Mouse (Mus musculus) G1E-ER4 (cell line): ENCODE measurements around the gene Ube3b. TPM values are rescaled to one million over a fixed set of nuclear protein-coding genes. Genes with fewer than 3 reads are reported as not detected.

ENCODE experiments used
- GATA1 ChIP-seq: IDR thresholded peaks from one replicate; pipeline ENCODE4 v1.8.0; 2012; ENCODE audit warnings: low read length, inconsistent platforms
- polyA plus RNA-seq: library from polyadenylated mRNA; stranded (reverse); fragments of >175 nt; gene quantifications from 2 replicates; pipeline ENCODE4 v1.2.3, GENCODE M21; 2012

The Ube3b gene
- polyA plus RNA-seq = 53.6 and 77.4 TPM in 2 replicates

DNA sequence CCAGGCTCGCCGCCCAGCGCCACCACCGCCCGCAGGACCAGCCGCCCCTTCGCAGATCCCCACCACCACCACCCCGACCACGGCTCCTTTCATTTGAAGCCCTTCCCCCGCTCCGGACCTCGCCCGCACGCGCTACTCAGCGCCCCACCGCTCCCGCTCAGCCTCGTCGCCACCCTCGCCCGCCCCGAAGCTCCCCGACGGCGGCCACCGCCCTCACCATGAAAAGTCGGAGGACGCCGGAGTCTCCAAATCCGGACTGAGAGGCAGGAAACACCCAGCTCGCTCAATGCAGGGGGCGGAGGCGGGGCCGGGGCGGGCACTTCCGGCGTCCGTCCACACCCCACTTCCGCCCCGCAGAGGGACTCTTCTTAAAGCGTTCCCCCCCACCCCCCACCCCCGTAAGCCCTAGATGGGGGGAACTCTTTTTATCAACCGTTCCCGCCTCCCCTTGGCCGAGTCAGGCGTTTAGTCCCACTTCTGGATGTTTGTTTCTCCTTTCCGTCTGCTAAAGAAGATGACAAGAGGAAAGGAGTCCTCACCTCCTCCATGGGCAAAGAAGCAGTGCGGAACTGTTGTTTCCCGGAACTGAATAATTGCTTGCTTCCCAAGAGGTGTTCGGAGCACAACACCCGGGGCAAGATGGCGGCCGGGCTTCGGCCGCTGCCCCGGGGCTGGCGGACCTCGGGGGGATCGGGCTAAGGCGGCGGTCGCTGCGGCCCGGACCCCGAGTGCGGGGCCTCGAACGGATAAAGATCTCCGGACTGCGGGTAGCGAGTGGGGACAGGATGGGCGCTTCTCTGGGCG is at the start of gene Ube3b, which contains the start of gene Kctd10:
Gene Ube3b, plus strand, starts transcription at position 399 of the 804 bp plus-strand sequence.
Gene Kctd10, minus strand, starts transcription at position 300 of the 804 bp plus-strand sequence.
- no peak for TF ChIP-seq GATA1

DNA sequence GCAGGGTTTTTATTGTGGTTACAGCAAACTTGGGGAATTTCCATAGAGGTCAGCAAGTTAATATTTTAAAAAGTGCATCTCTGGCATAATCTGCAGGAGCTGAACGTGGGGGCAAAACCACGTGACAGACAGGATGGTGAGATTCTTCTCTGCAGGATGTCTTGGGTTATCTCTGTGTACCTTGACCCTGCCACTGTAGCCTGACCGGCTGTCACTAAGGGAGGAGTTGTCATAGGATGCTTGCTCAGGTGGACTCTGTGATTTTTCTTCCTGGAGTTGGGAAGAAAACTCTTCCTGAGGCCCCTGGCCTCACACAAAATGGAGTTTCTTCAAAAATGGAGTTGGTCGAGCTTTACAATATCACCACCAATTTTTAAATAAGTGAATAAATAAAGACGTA is 37.4 kb upstream of the Ube3b start:
- no peak for TF ChIP-seq GATA1

DNA sequence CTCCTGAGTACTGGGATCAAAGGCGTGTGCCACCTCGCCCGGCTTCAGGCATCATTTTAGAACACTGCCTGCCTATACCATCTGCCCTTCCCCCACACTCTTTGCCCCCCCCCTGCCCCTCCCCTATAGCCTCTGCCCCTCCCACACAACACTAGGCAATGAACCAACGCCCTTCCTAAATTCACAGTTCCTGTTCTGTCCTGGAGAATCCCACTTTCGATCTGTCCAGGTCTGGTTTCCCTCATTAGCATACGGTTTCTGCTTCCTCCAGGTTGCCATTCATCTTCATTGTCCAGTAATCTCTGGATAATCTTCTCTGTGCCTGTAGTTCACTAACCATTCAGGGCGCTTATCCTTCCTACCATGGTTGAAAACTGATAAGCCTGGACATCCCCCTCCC is 36.8 kb upstream of the Ube3b start:
- no peak for TF ChIP-seq GATA1

DNA sequence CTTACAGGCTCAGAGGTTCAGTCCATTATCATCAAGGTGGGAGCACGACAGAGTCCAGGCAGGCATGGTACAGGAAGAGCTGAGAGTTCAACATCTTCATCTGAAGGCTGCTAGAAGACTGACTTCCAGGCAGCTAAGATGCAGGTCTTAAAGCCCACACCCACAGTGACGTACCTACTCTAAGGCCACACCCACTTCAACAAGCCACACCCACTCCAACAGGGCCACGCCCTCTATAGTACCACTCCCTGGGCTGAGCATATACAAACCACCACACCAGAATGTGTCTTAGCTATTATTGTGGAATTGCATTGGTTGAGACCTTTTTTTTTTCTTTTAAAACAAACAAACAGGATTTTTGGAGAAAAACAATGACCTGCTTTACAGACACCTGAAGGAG is 34.9 kb upstream of the Ube3b start:
- no peak for TF ChIP-seq GATA1

DNA sequence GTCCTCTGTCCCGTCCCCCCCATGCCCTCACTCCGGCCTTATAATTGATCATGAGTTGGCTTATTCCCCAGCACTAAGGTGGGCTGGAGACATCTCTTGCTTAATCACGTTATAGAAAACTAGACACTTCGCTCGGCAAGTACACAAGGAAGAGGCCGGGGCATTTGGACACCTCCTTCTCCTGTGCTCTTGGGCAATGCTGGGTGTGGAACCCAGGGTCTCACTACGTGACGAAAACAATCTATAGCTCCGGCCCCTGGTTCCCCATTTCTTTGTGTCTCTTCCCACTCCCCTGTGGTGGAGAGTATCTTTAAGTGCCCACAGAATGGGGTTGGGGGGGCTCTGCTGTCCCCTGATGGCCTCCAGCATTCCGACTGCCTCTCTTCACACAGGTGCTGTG is 33.4 kb upstream of the Ube3b start:
- no peak for TF ChIP-seq GATA1

DNA sequence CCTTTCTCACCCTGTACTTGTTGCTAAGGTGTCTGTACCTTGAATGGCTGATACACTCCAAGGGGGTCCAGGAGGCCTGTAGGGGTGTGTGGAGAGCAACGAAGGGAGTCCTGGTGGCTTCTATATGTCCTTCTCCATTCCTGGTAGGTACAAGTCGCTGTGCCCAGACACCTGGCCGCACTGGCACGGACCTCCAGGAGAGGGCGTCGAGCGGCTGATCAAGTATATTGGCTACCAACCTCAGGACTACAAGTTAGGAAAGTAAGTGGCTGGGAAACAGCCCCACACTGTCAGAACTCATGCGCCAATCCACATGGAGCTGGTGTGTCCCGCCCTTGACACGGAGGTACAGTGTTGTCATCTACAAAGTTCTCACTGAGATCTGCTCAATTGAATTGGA is 28.9 kb upstream of the Ube3b start:
- TF ChIP-seq GATA1 = no peak

DNA sequence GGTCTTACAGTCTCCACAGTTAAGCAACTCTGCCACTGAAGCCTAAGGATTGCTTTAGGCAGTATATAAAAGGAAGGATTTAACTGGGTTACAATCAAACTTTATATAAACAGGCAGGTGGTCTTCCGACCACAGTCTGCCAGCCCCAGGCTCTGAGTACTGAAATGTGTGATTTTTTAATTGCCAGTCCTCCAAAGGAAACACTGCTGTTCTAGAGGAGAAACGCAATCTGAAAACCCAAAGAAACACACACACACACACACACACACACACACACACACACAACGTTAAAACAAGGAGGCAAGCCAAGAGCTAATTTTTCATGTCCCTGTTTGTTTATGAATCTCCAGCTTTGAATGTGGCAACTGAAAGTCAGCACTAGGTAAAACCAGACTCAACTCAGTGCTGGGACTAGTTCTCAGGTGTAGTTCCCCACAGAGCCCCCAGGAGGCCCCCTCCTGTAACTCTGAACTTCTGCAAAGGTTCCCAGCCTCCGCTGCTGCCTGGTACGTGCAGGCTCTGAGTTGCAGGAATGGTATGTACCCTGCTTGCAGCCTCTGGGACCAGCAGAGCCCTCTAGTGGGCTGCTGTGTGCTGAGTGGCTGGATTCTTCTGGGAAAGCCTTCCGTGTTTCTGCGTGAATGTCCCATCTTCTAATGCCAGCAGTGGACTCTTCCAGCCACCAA is 24.0 kb upstream of the Ube3b start:
- TF ChIP-seq GATA1 = no peak

DNA sequence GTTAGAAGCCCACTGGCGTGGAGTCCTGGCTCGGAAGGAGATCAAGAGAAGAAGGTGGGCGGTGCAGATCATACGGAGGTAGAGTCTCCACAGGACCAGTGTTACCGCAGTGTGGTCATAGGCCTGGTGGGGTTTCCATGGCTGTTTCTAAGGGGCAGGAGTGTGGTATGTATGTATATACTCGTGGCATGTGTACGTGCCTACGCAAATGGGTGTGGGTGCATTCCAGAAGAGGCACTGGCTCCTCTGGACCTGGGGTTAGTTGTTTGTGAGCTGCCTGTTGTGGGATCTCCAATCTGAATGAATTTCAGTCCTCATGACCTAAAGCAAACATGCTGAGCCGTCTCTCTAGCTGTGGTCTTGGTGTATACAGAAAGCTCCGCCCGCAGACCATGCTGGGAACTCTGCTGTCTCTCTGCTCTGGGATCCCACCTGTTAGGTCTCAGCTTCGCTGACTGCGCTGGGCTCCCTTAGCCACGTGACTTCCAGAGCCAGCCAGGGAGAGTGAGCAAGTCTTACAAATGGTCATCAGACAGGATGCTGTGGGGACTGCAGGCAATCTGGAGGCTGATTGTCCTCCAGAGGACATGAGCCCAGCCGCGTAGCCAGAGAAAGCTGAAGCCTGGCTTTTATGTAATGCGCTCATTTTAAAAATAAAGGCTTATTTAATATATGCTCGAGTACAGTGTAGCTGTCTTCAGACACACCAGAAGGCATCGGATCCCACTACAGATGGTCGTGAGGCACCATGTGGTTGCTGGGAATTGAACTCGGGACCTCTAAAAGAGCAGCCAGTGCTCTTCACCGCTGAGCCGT is 23.3 kb upstream of the Ube3b start:
- TF ChIP-seq GATA1 = no peak

DNA sequence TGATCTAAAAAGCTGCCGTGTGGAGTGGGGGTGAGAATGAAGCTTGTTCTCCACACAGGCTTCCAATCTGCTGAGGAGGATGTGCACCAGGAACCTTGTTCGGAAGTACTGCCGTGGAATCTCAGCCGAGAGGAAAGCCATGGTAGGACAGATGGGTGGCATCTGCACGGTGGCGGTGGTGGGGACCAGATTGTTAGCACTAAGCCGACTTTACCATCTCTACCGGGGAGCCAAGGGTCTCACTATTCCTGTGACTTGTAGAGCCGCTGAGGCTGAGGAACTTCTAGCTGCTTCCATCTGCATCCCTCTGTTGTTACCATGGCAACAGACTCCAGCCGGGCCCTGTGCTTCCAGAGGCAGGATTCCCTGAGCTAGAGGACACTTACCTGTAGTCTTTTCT is 21.6 kb upstream of the Ube3b start:
- TF ChIP-seq GATA1 = no peak

DNA sequence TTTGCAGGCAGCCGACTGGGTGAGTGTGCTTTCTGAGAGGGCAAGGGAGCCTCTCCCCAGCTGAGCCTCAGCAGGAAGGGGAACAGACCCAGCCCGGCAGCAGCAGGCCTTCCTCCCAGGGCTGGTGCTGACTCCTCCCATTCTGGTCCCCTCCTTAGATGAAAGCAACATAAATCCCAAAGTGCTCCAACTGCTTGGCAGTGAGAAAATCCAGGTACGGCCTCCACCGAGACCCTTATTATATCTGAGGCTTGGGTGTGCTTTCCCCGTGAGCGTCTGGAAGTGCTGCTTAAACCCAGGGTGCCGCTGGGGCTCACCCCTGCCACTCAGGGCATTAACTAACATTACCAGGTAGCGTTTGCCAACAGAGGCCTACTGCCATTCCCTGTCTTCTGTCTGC is 20.8 kb upstream of the Ube3b start:
- TF ChIP-seq GATA1 = no peak

DNA sequence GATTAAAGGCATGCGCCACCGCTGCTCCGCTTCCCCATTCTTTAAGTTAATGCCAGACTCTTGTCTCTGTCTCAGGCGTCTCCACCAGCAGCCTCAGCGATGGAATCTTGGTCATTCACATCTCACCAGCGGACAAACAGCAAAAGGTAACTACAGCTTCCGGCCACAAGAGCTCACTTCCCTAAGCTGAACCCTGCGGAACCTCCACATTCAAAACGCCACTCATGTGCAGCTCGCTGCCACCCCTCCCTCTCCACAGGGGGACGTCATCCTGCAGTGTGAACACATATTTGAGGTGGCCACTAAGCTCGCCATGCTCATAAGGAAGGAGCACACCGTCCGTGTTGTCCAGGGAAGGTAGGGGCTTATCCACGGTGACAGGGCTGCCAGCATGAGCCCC is 19.4 kb upstream of the Ube3b start:
- TF ChIP-seq GATA1 = no peak

DNA sequence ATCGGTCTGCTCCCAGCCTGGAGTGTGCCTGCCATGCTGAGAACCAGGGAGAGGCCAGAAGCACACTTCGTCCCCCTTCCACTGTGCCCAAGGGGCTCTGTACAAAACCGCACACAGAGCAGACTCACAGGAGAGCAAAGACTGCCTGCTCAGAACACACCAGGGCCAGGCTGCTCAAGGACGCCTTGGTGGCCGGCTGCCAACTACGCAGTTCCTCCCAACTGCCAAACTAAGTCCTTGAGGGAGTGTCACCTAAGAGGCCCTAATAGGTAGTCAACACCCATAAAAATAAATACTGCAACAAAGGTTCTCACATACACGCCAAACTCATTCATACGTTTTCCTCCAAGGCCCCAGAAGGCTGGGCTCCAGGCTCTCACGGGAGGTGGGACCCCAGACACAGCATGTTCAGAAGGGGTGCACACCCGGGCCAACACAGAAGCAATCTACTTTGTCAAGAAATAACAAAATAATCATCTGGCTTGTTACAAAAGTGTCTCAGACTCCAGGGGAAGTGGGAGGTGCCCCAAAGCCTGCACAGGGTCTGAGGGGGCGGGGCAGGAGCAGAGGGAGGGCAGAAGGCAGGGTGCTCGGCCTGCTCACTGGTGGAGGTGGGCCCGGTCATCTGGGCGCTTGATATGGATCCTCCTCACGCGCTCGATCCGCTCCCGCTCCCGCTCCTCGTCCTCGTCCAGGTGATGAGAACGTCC is 15.2 kb upstream of the Ube3b start:
- no peak for TF ChIP-seq GATA1

DNA sequence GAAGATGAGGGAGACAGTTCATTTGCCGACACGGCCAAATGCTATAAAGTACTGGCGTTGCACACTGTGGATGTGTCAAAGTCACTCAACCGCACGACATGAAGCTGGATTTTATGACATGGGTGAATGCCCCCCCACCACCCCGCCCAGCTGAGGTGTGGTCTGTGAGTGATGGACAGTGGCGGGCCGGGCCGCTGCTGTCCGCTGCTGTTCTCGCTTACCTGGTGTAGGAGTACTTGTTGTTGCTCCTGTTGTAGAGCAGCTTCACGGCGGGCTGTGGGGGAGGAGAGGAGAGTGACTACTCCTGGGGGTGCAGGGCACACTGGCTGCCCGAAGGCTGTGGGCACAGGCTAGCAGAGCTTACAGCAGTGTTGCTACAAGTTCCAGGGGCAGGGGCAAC is 12.3 kb upstream of the Ube3b start:
- TF ChIP-seq GATA1 = no peak

DNA sequence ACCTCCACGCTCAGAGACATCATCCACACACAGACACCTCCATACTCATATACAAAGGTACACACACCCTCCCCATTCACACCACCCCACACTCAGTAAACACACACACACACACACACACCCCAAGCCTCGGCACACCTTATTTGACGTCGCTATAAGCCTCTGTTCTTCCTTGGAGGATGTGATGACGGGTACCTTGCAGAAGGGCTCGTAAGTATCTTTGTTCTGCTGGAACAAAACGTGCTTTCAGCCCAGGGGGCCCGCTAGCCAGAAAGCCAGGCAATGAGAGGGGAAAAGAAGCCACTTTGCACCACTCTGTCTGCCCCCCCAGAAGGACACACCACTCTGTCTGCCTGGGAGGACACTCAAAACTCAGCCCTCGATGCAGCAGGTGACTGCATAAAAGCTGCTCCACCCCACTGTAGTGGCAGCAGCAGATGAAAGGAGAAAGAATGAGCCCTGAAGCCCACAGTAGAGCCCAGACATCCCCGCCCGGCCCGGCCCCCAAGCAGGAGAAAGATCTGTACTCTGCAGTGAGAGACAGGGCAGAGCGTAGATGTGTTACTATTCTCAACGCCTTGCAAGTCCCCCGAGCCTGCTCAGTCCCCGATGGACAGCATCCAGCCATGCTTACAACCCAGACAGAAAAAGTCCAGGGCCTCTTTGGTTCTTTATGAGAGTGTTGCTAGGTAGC is 11.5 kb upstream of the Ube3b start:
- TF ChIP-seq GATA1 = no peak

DNA sequence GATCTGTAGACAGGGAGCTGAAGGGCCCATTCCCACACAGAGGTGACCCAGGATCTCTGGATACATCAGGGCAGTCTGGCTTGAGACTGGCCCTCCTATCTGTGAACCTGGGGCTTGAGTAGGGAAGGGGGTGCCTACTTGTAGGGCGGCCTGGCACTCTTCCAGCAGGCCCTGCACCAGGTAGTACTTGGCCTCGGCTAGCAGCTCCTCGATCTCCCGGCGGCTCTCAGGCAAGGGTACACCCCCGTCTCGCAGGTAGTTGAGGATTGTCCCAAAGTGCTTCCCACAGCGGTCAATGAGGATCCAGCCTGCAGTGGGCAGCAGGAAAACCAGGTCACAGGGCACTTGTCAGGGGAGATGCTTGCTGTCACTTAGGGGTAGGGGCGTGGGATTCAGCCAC is 10.5 kb upstream of the Ube3b start:
- TF ChIP-seq GATA1 = no peak
